Mouse (Mus musculus) lung, postnatal 0 days (tissue): ENCODE data around the gene Cep152. TPM values are rescaled to one million over a fixed set of nuclear protein-coding genes. Genes with fewer than 3 reads are reported as not detected.
A peak's percentile ranks its signal among the peaks of the same experiment; 100 is the strongest.

Experiments
- ATAC-seq: fragments of 200-750 bp; cut with Nextera tagmentation; 2 replicates; pipeline ENCODE4 v1.8.0; 2017; ENCODE audit warnings: moderate library complexity
- DNase-seq: peaks from one replicate; pipeline ENCODE4 v3.0.0-alpha.2; 2016; ENCODE audit warnings: low spot score
- H3K27ac ChIP-seq: fragments of 300-500 bp; sonication (generic); 2 replicates; pipeline ENCODE4 v1.5.1; 2014; ENCODE audit warnings: antibody characterized with exemption, mild to moderate bottlenecking, low read length, mixed read lengths
- H3K27me3 ChIP-seq: fragments of 300-500 bp; sonication (generic); replicated peaks from 2 replicates; pipeline ENCODE4 v1.6.1; 2014; ENCODE audit warnings: low read length, mixed read lengths; ENCODE audit not compliant: insufficient read depth
- H3K36me3 ChIP-seq: fragments of 300-500 bp; sonication (generic); 2 replicates; pipeline ENCODE4 v1.6.1; 2014; ENCODE audit warnings: low read length, mixed read lengths; ENCODE audit not compliant: insufficient read depth
- H3K4me1 ChIP-seq: fragments of 300-500 bp; sonication (generic); 2 replicates; pipeline ENCODE4 v1.6.1; 2014; ENCODE audit warnings: antibody characterized with exemption, low read depth, low read length, mixed read lengths; ENCODE audit not compliant: insufficient read depth
- H3K4me2 ChIP-seq: fragments of 300-500 bp; sonication (generic); replicated peaks from 2 replicates; pipeline ENCODE4 v1.6.1; 2014; ENCODE audit warnings: low read depth, mild to moderate bottlenecking, low read length, moderate library complexity, mixed read lengths
- H3K4me3 ChIP-seq: fragments of 300-500 bp; sonication (generic); 2 replicates; pipeline ENCODE4 v1.5.1; 2014; ENCODE audit warnings: low read depth, low read length
- H3K9ac ChIP-seq: fragments of 300-500 bp; sonication (generic); replicated peaks from 2 replicates; pipeline ENCODE4 v1.6.1; 2014; ENCODE audit warnings: low read depth, mild to moderate bottlenecking
- H3K9me3 ChIP-seq: fragments of 300-500 bp; sonication (generic); 2 replicates; pipeline ENCODE4 v1.6.1; 2016; ENCODE audit warnings: low read length, mixed read lengths
- CTCF ChIP-seq: IDR thresholded peaks from 2 replicates; pipeline ENCODE4 v1.5.1; 2016; ENCODE audit warnings: antibody characterized with exemption, mild to moderate bottlenecking
- EP300 ChIP-seq: IDR thresholded peaks from 2 replicates; pipeline ENCODE4 v1.6.1; 2016; ENCODE audit warnings: antibody characterized with exemption, mild to moderate bottlenecking, control low read depth
- WGBS: fragments of 180-500 bp; shearing (Covaris S2); extraction: QIAGEN DNeasy Blood & Tissue Kit; methylation state at CpG from one replicate; pipeline ENCODE4 v1.1.7; 2014; 5-methylcytosine and 5-hydroxymethylcytosine counted together
- polyA plus RNA-seq: library from polyadenylated mRNA; unstranded; fragments of >200 nt; fragmentation: Nextera tagmentation; extraction: Ambion mirVana; gene quantifications from 2 replicates; pipeline ENCODE4 v1.2.1, GENCODE M21; 2015

Cep152 gene
- polyA plus RNA-seq, 1 experiment from 2014 or later: 1.3 TPM

GRCm38 (mm10) chr2:125644912-125645311 lies 20.0 kb upstream of the Cep152 start:
- DNase-seq: no peak
- no peaks in the 10 kb centered on the region for H3K36me3 ChIP-seq
- H3K4me2 ChIP-seq: no peak overlapping the region
- no peaks in the 10 kb centered on the region for H3K27me3 ChIP-seq
- ATAC-seq: no peak
- TF ChIP-seq CTCF (no peak), EP300 (no peak)
- H3K27ac ChIP-seq: no peak overlapping the region
- H3K9ac ChIP-seq: no peak overlapping the region
- no peaks in the 10 kb centered on the region for H3K4me1 ChIP-seq
- 88% methylated on average over 6 of the region's 6 CpGs for WGBS
- H3K4me3 ChIP-seq: no peak overlapping the region
- no peaks in the 10 kb centered on the region for H3K9me3 ChIP-seq

- Histone ChIP-seq H3K9ac (no peak overlapping the region), H3K9me3 (no peaks in the 10 kb centered on the region), H3K4me2 (no peak overlapping the region), H3K27me3 (no peaks in the 10 kb centered on the region), H3K4me3 (no peak overlapping the region), H3K4me1 (no peaks in the 10 kb centered on the region), H3K36me3 (no peaks in the 10 kb centered on the region), H3K27ac (no peak overlapping the region)
- TF ChIP-seq CTCF (no peak), EP300 (no peak)
- ATAC-seq (no peak), DNase-seq (no peak)
- 54% methylated on average over 7 of the region's 7 CpGs for WGBS
Measured at GRCm38 (mm10) chr2:125637331-125637730, 12.4 kb upstream of the Cep152 start.

GRCm38 (mm10) chr2:125630010-125630409 lies 5.1 kb upstream of the Cep152 start:
- ATAC-seq (no peak), DNase-seq (no peak)
- Histone ChIP-seq H3K9ac (no peak overlapping the region), H3K27me3 (no peaks in the 10 kb centered on the region), H3K4me1 (no peaks in the 10 kb centered on the region), H3K27ac (no peak overlapping the region), H3K36me3 (no peaks in the 10 kb centered on the region), H3K9me3 (no peaks in the 10 kb centered on the region), H3K4me2 (no peak overlapping the region), H3K4me3 (no peak overlapping the region)
- 96% methylated on average over 2 of the region's 2 CpGs for WGBS
- TF ChIP-seq EP300: no peak
- TF ChIP-seq CTCF: no peak

GRCm38 (mm10) chr2:125628487-125628886 lies 3.6 kb upstream of the Cep152 start:
- 33% methylated on average over 6 of the region's 6 CpGs for WGBS
- Histone ChIP-seq H3K9me3 (no peaks in the 10 kb centered on the region), H3K9ac (no peak overlapping the region), H3K4me2 (no peak overlapping the region), H3K27me3 (no peaks in the 10 kb centered on the region), H3K36me3 (no peaks in the 10 kb centered on the region), H3K4me3 (no peak overlapping the region), H3K4me1 (peaks cover 4% of the 10 kb centered on the region; the same call in 1 of the 2 replicates), H3K27ac (no peak overlapping the region)
- TF ChIP-seq EP300: no peak
- TF ChIP-seq CTCF: no peak
- ATAC-seq (no peak), DNase-seq (no peak)

GRCm38 (mm10) chr2:125626536-125626935 lies 1.6 kb upstream of the Cep152 start:
- no peak for TF ChIP-seq EP300
- TF ChIP-seq CTCF: no peak
- H3K9me3 ChIP-seq: no peaks in the 10 kb centered on the region
- DNase-seq (no peak), ATAC-seq (no peak)
- no peak overlapping the region for H3K27ac ChIP-seq
- no peaks in the 10 kb centered on the region for H3K27me3 ChIP-seq
- no peaks in the 10 kb centered on the region for H3K36me3 ChIP-seq
- no peak overlapping the region for H3K4me3 ChIP-seq
- H3K4me2 ChIP-seq: no peak overlapping the region
- H3K9ac ChIP-seq: no peak overlapping the region
- 86% methylated on average over 4 of the region's 4 CpGs for WGBS
- H3K4me1 ChIP-seq: peaks cover 4% of the 10 kb centered on the region; the same call in 1 of the 2 replicates

- H3K4me1 ChIP-seq: peaks cover 4% of the 10 kb centered on the region; the same call in 1 of the 2 replicates
- no peaks in the 10 kb centered on the region for H3K36me3 ChIP-seq
- 3% methylated on average over 9 of the region's 9 CpGs for WGBS
- H3K4me2 ChIP-seq: peak overlapping the region; percentile 81
- H3K4me3 ChIP-seq: peak overlapping the region; percentile 74
- H3K27me3 ChIP-seq: no peaks in the 10 kb centered on the region
- DNase-seq: no peak
- no peak for ATAC-seq
- peak overlapping the region; percentile 66 for H3K9ac ChIP-seq
- no peaks in the 10 kb centered on the region for H3K9me3 ChIP-seq
- TF ChIP-seq EP300: no peak
- no peak for TF ChIP-seq CTCF
- no peak overlapping the region for H3K27ac ChIP-seq
Measured at GRCm38 (mm10) chr2:125624127-125624685, 707 bp downstream of the Cep152 start.
